Mouse (Mus musculus) left cerebral cortex, postnatal 25 days (tissue): ENCODE results near the gene Pgpep1. TPM values are rescaled to one million over a fixed set of nuclear protein-coding genes. Genes with fewer than 3 reads are reported as not detected.

Experiments
- DNase-seq, 2 experiments: peaks; one replicate each; pipeline ENCODE4 v3.0.0; 2022; ENCODE audit warnings: low spot score in 2 of 2, mixed read lengths in 1 of 2
- intact Hi-C: fragments of 180-260 bp; cut with DNase I; formaldehyde crosslinking; loops from one replicate; pipeline ENCODE4 v1.15.1; 2025
- total RNA-seq, 2 experiments: library from RNA; stranded (reverse); gene quantifications; 2 replicates each; pipeline ENCODE4 v1.2.3; 2021

The Pgpep1 gene
- total RNA-seq, 2 experiments from 2014 or later = 12.7 to 18.1 TPM

DNA sequence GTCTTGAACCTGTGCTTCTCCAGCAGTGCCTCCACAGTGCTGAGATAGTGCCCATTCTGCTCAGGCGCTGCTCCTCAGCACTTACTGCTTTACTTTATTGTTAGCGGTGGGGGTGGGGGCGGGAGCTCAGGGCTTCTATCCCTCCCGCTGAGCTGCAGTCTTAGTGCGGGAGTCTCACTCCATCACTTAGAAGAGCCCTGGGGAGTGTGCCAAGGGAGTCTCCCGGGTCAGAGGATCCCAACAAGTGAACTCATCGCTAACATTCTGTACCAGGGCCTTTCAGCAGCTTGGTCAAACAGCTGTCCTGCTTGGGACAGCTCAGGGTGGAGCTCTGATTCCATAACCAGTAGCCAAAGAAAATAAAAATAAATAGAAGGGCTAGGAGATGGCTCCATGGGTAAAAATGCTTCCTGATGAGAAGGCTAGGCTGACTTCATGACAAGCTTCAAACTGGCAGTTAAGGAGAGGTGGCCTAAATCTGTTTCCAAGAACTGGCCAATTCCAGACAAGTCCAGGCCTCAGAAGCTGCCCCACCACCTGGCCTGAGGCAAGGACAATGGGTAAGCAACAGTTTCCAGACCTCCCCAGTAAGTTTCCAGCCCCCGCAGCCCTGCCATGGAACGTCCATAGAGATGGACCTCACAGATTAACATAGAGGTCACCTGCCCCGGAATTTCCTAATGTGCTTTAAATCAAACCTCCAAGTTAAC is 11.6 kb upstream of the Pgpep1 start:
- intact Hi-C loops = no loop called here
- DNase-seq = no peak

DNA sequence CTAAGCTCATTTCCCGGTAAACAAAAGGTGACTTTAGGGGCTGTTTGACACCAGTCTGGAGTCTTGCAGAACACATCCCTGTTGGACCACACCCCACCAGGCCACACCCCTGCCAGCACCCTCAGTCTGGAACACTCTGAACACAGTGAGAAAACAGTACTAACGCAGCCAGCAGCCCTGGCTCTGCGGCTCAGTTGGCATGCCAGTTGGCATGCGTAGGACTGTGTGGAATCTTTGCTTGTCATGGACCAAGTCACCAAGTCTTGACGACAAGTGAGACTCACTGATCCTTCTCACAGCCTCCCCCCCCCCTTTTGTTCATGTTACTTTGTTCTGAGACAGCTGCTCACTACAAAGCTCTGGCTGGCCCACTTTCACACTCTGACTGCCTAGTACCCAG is 6.9 kb upstream of the Pgpep1 start:
- DNase-seq = peak in 1 of 2 experiments; percentile 78
- intact Hi-C loops = loop anchor here (2.0 to 10.0 kb wide), 2 partner anchors 38 to 52 kb away; partner anchors contain the start of gene Lrrc25

DNA sequence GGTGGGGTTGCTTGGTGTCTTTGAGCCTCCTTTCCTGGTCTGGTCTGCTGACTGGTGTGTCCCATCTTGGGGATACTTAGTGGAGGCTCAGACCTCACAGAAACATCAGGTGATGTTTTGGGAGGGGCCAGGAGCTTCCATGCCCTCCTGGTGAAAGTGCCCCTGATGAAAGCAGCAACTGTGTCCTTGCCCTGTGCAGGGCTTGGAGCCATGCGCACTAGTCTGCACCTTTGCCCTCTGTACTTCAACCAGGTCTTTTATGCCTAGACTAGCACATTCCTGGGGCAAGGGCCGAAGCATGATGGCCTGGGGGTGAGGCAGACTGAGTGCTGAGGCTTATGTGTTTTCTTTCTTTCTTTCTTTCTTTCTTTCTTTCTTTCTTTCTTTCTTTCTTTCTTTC is 5.4 kb upstream of the Pgpep1 start:
- intact Hi-C loops = loop anchor here (10.0 kb wide), 1 partner anchor 51 kb away; the partner anchor contains the start of gene Lrrc25
- DNase-seq = no peak

DNA sequence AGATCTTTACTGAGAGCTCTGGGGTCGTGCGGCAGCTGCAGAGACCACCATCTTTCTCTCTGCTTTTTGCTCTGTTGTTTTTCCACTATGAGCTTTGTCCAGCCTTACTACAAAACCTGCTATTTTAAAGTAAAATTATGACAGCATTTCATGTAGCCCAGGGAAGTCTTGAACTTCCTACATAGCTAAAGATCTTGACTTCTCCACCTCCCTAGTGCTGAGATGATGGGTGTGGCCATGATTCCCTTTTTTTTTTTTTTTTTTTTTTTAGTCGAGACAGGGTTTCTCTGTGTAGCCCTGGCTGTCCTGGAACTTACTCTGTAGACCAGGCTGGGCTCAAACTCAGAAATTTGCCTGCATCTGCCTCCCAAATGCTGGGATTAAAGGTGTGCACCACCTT is 4.4 kb upstream of the Pgpep1 start:
- no peak for DNase-seq
- intact Hi-C loops = loop anchor here (10.0 kb wide), 1 partner anchor 50 kb away; the partner anchor contains the start of gene Lrrc25

DNA sequence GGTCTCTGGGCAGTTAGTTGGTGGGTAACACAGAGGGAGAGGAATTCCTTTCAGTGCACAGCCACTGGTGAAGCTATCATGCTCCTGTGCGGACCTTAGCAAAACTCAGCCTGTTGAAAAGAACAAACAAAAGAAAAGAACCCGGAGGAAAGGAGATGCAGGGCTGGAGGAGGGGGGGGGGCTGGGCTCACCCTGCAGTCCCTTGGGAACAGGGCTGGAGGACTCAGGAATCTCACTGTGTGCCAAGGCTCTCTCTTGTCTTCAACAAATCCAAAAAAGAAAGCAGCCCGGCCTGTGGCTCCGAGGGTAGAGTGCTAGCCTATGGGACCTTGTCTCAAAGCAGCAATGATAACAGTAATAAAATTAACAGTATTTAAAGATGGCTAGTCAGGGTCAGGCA is 3.5 kb upstream of the Pgpep1 start:
- DNase-seq = no peak
- intact Hi-C loops = loop anchor here (10.0 kb wide), 1 partner anchor 49 kb away; the partner anchor contains the start of gene Lrrc25

DNA sequence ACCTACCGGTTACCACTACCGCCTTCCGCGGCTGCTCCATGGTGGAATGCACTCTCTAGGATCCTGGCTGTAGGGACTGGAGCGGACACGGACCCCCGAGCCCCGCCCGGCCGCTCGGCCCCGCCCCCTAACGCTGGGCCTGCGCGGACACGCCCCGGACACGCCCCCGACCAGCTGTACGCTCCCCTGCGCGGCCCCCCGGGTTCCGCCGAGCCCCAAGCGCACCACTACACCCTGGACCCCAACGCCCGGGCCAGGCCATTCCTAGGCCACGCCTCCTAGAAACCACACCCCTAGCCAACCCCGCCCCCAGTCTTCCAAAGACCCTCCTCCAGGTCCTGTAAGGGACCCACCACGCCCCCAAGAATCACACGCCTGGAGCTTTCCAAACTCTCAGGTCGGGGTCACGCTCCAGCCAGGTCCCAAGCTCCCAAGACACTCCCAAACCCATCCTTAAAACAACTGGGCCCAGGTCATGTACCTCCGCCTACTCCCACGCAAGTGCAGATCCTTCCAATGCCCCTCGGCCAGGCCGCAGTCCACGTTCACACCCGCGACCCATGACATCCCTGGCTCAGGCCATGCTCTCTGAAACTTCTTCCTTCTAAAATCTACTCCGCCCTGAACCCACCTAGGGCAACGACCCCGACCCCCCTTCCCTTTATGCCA is 450 bp downstream of the Pgpep1 start:
- intact Hi-C loops = loop anchor here (10.0 kb wide), 1 partner anchor 45 kb away; the partner anchor contains the start of gene Lrrc25
- DNase-seq = peak; percentile 67 to 74

DNA sequence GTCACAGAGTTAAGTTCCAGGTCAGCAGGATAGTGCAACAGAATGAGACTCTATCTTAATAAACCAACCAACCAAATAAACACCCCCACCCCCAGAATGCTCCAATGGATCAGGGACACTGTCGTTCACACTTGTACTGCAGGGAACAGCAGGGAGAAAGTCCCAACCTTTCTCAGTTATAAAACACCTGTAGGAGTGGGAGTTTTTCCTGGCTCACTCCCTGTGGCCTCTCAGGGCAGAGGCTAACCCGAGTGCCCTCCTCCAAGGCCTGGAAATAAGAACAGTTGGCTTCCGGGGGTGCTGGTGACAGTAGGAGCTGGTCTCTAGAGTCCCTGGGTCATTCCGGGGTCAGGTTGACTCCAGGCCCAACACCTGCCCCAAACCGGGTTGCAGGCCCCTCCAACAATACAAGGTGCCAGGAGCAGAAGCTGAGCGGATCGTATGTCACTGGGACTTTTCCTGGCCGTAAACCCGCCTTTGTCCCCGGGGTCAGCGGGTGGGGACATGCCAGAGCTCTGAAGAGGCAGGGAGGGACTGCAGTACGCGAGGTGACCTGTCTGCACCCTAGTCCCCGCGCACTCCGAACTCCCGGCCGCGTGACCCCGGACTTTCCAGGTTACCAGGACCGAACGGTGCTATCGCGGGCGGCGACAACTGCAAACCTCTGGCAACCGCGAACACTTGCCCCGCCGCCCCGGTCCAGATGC is 1.1 kb downstream of the Pgpep1 start:
- no peak for DNase-seq
- intact Hi-C loops = no loop called here

DNA sequence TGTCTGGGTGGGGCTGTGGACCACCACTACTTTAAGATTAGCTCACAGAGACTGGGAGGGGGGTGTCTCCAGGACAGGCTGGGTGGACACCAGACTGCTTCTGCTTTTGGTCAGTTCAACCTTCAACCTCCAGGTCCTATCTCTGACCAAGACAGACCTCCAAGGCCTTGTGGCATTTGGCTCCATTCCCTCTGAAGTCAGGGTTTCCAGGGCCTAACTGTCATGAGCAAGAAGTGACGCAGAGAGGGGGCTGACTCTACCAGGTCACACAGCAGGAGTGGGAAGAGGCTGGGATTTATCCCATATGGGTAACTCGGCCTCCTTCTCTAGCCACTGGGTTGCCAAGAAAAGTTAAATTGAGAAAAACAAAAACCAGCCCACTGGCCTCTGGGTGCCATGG is 2.4 kb downstream of the Pgpep1 start:
- intact Hi-C loops = no loop called here
- no peak for DNase-seq

DNA sequence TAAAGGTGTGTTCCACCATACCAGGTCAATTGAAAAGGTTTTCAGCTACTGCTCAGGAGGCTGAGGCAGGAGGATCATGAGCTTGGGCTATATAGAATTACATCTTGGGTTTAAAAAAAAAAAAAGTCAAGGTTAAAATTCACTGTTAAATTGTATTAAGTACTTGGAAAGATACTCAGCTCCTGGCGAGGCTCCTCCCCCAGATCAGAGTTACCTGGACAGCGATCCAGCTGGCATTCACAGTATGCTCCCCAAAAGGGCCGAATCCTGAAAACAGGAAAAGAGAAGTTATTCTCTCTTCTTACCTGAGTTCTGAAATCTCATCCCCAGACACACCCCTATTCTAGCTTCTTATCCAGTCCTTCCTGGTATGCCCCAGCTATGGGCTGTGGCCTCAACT is 3.0 kb downstream of the Pgpep1 start:
- no peak for DNase-seq
- intact Hi-C loops = no loop called here

DNA sequence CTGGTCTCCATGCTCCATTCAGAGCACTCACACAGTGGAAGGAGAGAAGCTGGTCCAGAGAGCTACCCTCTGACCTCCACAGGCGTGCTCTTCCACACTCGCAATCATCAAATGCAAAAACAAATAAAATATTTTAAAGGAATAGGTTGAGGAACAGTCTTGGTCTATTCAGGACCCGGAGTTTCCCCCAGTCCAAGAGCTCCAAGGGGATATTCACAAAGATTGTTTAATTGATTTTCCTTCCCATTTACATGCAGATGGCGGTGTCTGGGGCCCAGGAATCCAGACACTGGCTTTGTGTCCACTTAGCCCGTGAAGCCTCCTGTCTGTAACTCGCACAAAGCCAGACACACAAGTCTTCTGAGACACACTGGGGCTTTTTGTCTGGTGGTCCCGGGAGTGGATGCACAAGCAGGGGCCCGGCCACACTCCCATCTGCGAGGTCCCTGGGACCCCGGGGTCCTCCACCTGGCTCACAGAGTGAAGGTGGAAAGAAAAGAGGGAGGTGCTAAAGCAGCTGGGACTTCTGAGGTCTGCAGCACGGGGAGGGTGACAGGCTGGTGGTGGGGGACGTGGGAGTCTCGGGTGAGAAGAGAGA is 3.9 kb downstream of the Pgpep1 start:
- intact Hi-C loops = no loop called here
- DNase-seq = no peak

DNA sequence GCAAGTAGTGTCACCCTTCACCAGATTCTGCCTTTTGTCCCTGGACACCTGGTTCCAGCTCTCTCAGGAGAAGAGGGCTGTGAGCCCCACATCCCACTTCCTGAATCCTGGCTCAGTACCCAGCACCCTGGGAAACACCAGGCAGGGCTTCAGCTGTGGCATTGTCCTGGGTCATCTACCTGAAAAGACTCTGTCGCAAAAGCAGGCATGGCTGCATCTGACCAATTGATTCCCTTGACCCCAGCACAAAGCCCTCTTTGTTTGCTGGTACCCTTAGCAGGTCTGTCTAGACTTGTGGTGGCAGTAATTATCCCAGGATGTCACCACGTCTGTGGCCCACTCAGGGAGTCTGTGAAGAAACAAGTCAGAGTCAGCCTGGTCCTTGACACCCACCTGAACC is 4.7 kb downstream of the Pgpep1 start:
- intact Hi-C loops = no loop called here
- no peak for DNase-seq

DNA sequence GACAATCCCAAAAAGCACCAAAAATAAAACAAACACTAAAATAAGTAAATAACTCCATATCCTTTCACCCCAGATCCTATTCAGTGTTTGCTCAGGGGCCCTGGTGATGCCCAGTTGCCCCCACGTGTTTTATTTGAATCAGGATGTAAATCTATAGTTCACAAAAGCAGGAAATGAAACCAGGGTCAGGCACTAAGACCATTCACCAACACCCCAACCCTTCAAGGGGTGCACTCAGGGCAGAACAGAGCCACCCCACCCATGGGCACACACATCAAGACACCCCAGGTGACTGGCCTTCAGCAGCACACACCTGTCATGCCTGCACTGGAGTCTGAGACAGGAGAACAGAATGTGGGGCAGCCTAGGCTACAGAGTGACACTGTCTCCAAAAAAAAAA is 6.1 kb downstream of the Pgpep1 start:
- intact Hi-C loops = no loop called here
- no peak for DNase-seq

DNA sequence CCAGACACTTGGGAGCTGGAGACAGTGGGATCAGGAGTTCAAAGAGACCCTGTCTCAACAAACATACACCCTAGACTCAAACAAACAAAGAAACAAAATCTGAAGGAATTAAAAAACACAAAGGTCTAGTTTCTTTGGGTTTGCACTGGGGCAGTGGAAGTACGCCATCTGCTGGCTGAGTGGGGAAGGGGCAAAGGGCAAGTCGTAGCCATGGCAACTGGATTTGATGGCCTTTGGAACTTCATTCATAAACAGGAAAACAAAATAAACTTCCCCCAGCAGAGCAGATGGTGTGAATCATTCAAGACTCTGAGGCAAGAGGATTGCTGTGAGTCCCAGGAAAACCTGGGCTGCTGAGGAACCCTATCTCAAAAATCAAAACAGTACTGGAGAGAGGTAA is 7.0 kb downstream of the Pgpep1 start:
- intact Hi-C loops = no loop called here

DNA sequence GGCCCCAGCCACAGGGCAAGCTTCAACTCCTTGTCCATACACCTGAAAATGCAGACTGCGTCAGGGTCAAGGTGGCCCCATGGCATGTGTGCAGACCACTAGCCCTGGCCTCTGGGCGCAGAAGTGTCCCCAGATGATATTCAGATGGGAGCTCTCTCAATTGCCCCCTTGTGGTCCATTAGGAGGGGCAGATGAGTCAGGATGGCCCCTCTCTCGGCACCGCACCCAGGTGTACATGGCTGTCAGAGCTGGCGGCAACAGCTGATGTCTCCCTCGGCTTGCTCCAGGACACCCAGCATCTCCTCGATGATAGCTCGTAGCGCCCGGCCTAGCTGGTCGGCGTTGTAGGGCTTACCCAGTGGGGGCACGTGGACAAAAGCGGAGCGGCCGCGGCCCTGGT is 9.8 kb downstream of the Pgpep1 start:
- intact Hi-C loops = no loop called here

More for the DNA sequence above, 7.0 kb downstream of the Pgpep1 start:
- DNase-seq = no peak

DNA sequence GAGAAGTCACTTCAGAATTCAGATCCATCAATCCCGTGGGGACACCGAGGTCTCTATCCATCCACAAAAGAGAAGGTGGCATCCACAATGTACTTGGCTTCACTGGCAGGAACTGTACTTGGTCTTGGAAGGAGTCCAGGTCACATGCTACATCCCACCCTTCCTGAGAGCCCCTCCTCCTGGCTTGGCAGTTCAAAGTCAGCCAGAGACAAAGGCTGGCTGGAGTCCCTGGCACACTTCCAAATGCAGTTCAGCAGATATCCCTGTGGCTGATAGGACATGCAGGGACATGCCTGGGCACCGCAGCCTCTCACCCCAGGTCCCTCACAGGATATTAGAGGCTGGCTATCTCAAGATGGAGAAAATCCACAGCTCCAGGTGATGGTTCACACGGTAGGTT is 10.9 kb downstream of the Pgpep1 start:
- intact Hi-C loops = no loop called here

More for the DNA sequence above, 9.8 kb downstream of the Pgpep1 start:
- DNase-seq = no peak

DNA sequence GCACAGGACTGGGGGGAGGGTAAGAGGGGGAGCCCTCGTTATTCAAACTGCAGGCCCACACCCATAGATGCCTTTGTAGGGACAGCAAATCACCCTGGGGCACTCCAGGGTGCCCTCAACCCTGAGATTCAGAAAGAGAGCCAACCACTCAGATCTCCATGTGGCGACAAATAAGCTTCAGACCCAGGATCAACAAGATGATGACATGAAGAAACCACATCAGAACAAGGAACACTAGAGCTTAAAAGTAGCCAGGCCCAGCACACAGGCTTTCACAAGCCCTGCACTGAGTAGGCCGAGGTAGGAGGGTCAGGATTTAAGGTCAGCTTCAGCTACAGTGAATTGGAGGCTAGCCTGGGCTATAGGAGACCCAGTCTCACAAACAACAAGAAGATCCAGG is 11.3 kb downstream of the Pgpep1 start:
- intact Hi-C loops = no loop called here
- no peak for DNase-seq

More for the DNA sequence above, 10.9 kb downstream of the Pgpep1 start:
- no peak for DNase-seq

DNA sequence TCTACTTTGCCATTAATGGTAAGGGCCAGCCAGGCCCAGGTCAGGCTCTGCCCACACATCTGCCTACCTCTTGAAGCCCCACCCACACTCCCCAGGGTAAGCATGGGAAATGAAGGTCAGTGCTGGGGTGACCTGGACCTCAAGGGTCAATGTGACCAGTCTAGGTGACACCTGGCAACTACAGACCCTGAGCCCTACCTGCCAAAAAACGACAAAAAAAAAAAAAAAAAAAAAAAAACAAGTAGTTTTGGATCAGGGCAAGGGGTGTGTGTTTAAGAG is 12.1 kb downstream of the Pgpep1 start:
- no peak for DNase-seq
- intact Hi-C loops = no loop called here

DNA sequence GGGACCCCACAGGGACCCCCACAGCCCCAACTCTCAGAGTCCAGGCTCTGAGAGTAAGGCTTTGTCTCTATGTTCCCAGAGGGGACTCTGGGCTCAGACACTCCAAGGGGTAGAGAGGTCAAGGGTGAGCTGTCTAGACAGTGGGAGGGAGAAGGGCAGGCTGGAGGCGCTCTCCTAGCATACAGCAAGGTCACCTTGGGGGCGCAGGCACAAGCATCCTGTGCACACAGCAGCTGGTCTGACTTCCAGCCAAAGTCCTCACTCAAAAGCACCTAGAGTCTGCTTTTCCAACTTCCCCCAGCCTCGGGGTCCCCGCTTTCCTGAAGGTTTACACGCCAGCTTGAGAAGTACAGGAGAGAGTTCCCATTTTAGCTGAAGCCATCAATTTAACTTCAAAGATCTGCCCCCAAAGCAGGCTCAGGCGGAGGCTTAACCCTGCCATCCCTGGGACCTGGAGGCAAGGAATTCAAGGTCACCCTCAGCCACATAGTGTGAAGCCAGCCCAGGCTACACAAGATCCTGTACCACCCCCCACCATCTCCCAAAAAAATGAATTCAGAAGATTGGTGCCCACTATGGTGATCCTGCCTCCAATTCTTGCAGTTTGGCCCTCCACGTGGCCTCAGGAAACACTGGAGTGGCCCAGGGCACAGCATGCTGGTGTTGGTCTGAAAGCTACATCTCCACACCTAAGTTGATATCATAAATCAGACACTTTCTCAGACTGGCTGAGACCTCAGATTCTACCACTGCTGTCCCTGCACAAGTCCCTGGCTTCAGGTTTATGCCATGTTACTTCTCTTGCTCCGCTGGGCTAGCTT is 12.6 kb downstream of the Pgpep1 start:
- intact Hi-C loops = no loop called here
- DNase-seq = no peak

DNA sequence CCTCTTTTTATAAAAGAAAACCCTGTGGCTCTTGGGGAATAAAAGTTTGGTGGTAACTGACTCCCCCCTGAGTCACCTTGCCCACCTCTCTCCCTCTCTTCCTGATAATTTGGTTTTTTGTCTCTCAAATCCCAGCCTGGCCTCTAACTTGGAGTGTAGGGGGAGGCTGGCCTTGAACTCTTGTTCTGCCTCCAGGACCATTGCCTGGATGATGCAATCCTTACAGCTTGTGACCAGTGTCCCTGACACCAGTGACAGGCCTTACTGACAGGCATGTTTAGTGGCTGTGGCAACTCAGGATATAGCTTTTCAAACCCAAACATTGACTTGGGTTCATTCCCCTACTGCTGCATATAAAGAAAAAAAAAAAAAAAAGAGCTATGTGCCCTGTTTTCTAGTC is 13.4 kb downstream of the Pgpep1 start:
- intact Hi-C loops = no loop called here
- no peak for DNase-seq

DNA sequence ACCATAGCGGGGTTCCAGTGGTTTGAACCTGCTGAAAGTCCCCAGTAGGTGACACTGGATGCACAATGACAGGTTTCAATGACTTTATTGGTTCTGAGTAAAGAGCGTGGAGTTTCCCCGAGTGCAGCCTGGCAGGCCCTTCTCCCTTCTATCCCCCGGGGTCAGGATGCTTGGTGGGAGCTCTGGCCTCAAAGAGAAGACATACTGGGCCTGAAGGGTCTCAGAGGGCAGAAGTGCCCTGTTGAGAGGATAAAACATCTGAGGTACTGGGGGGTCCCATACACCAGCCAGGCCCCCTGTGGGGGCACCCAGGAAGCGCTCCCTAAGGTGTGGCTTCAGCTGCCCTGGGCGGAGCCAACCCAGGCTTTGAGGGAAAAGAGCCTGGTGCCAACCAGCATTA is 13.8 kb downstream of the Pgpep1 start:
- no peak for DNase-seq
- intact Hi-C loops = no loop called here
